Mouse (Mus musculus) intestine, postnatal 0 days (tissue): Measurements from ENCODE around the gene Ntm. TPM values are rescaled to one million over a fixed set of nuclear protein-coding genes. Genes with fewer than 3 reads are reported as not detected.

Experiments
- ATAC-seq: fragments of 200-750 bp; cut with Nextera tagmentation; 2 replicates; pipeline ENCODE4 v1.8.0; 2017; ENCODE audit warnings: mild to moderate bottlenecking, moderate TSS enrichment, moderate library complexity
- H3K27ac ChIP-seq: fragments of 300-500 bp; sonication (generic); 2 replicates; pipeline ENCODE4 v1.5.1; 2014; ENCODE audit warnings: mild to moderate bottlenecking, low read depth, low read length, moderate library complexity
- H3K27me3 ChIP-seq: fragments of 300-500 bp; sonication (generic); replicated peaks from 2 replicates; pipeline ENCODE4 v1.6.1; 2014; ENCODE audit warnings: low read length, mixed read lengths; ENCODE audit not compliant: control insufficient read depth, insufficient read depth
- H3K36me3 ChIP-seq: fragments of 300-500 bp; sonication (generic); 2 replicates; pipeline ENCODE4 v1.6.1; 2014; ENCODE audit warnings: mild to moderate bottlenecking, moderate library complexity; ENCODE audit not compliant: control insufficient read depth, insufficient read depth
- H3K4me1 ChIP-seq: fragments of 300-500 bp; sonication (generic); replicated peaks from 2 replicates; pipeline ENCODE4 v1.6.1; 2014; ENCODE audit warnings: antibody characterized with exemption, low read length, mixed read lengths; ENCODE audit not compliant: control insufficient read depth, insufficient read depth
- H3K4me2 ChIP-seq: fragments of 300-500 bp; sonication (generic); replicated peaks from 2 replicates; pipeline ENCODE4 v1.6.1; 2014; ENCODE audit warnings: low read depth, mild to moderate bottlenecking, moderate library complexity
- H3K4me3 ChIP-seq: fragments of 300-500 bp; sonication (generic); 2 replicates; pipeline ENCODE4 v1.5.1; 2014; ENCODE audit warnings: low read depth, low read length
- H3K9ac ChIP-seq: fragments of 300-500 bp; sonication (generic); 2 replicates; pipeline ENCODE4 v1.6.1; 2014; ENCODE audit warnings: mild to moderate bottlenecking, low read depth, low read length
- H3K9me3 ChIP-seq: fragments of 300-500 bp; sonication (generic); 2 replicates; pipeline ENCODE4 v1.6.1; 2016; ENCODE audit warnings: mixed run types; ENCODE audit not compliant: control insufficient read depth
- CTCF ChIP-seq: sonication (generic); IDR thresholded peaks from 2 replicates; pipeline ENCODE4 v1.5.1; 2016; ENCODE audit warnings: low read depth, mild to moderate bottlenecking, control low read depth, antibody characterized with exemption, moderate library complexity
- WGBS: fragments of 180-500 bp; shearing (Covaris S2); extraction: QIAGEN DNeasy Blood & Tissue Kit; methylation state at CpG from one replicate; pipeline ENCODE4 v1.1.7; 2014; 5-methylcytosine and 5-hydroxymethylcytosine counted together
- polyA plus RNA-seq: library from polyadenylated mRNA; unstranded; fragments of >200 nt; fragmentation: Nextera tagmentation; extraction: Ambion mirVana; gene quantifications from 2 replicates; pipeline ENCODE4 v1.2.1, GENCODE M21; 2015

The Ntm gene
- polyA plus RNA-seq, 1 experiment from 2014 or later, result 1.1 TPM

DNA sequence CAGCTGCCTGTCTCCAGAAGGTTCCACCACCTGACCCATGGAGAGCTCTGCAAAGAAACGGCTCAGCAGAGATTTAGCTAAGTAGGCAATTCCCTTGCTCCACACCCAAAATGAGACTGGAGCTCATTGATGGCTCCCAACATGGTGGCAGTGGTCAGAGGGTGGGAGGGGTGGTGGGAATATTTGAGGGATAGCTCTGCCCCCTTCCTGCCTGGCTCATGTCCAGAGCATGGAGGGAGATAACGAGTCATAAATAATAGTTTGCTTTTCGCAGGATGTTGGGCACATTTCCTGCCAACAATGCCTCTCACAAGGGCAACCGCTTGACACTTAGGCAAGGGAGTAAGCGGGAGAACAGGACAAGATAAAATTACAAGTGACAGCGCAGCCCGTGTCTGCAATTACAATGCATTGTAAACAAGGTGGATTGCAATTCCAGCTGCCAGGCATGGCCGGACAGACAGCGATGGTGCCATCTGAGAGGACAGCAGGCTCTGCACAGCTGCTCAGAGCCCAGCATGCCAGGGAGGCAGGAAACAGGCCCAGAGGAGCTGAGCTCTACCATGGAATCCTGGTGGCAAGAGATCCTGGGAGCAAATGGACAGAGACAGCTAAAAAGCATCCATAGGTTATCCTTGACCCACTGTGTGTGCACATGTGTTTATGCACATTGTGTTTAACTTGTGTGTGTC, 224.0 kb downstream of the Ntm start:
- Histone ChIP-seq H3K9me3 (no peaks in the 10 kb centered on the region), H3K9ac (no peak overlapping the region), H3K4me2 (no peak overlapping the region), H3K27me3 (no peaks in the 10 kb centered on the region), H3K27ac (no peak overlapping the region), H3K4me3 (no peak overlapping the region), H3K4me1 (no peaks in the 10 kb centered on the region), H3K36me3 (no peaks in the 10 kb centered on the region)
- 62% methylated on average over 9 of the region's 9 CpGs for WGBS
- no peak for ATAC-seq
- no peak for TF ChIP-seq CTCF

DNA sequence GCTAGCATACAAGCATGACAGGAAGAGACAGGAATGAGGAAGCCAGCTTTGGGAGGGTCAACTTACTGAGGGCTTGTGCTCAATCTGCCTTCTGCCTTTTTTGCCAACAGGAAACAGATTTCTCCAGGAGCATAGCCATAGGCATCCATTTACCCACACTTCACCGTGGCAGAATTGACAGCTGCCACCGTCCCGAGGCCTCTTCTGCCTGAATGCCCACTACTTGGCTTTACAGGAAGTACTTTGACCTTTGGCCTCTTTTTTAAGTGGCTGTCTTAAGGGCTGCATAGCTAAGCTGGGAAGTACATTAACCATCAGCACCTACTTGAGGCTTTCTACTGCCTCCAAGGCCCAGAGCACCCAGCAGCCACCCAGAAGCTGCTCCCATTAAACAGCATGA, 226.9 kb downstream of the Ntm start:
- Histone ChIP-seq H3K9ac (no peak overlapping the region), H3K27ac (no peak overlapping the region), H3K36me3 (no peaks in the 10 kb centered on the region), H3K4me2 (no peak overlapping the region), H3K4me1 (no peaks in the 10 kb centered on the region), H3K9me3 (no peaks in the 10 kb centered on the region), H3K4me3 (no peak overlapping the region), H3K27me3 (no peaks in the 10 kb centered on the region)
- no peak for TF ChIP-seq CTCF
- 48% methylated on average over 3 of the region's 3 CpGs for WGBS
- ATAC-seq, result no peak

DNA sequence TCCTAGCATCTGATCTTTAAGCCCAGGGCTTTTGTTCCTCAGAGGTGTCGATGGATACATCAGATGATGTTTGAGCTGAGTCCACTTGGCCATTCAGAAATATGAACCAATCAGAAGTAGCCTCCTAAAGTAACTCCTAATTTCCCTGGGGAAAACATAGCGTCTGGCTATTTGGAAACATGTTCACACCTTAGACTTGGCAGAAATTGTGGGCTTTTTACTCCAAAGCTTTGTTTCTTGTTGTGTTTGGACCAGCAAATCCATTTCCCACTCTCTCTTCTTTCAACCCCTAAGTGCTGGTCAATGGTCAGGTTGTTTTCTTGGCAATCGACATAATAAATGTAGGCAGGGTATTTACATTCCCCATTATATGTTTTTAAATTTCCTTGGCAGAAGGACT, 230.0 kb downstream of the Ntm start:
- H3K27me3 ChIP-seq, result no peaks in the 10 kb centered on the region
- H3K9ac ChIP-seq, result no peak overlapping the region

DNA sequence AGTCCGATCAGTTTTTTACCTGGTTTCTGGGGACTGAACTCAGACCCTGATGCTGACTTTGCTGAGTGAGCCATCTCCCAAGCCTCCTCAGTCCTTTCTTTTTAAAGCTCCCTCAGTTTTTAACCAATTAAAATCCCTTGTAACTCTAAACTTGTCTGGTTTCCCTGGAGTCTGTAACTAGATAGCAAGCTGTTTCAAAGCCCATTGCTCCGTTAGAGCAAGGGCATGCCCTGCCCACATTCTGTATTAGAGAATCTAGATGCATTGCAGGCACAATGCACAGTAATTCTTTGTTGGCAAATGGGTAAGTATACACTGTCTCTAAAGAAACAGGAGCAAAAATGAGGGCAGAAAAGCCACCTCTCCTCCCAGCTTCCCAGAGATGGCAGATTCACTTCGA, 231.3 kb downstream of the Ntm start:
- Histone ChIP-seq H3K4me3 (no peak overlapping the region), H3K9ac (no peak overlapping the region), H3K9me3 (no peaks in the 10 kb centered on the region), H3K4me2 (no peak overlapping the region), H3K27ac (no peak overlapping the region), H3K36me3 (no peaks in the 10 kb centered on the region), H3K27me3 (no peaks in the 10 kb centered on the region), H3K4me1 (no peaks in the 10 kb centered on the region)
- 72% methylated on average over 3 of the region's 3 CpGs for WGBS
- ATAC-seq, result no peak
- no peak for TF ChIP-seq CTCF

More for the DNA sequence above, 230.0 kb downstream of the Ntm start:
- Histone ChIP-seq H3K4me2 (no peak overlapping the region), H3K9me3 (no peaks in the 10 kb centered on the region), H3K36me3 (no peaks in the 10 kb centered on the region), H3K4me1 (no peaks in the 10 kb centered on the region), H3K4me3 (no peak overlapping the region), H3K27ac (no peak overlapping the region)
- no peak for ATAC-seq
- 82% methylated on average over 3 of the region's 3 CpGs for WGBS
- TF ChIP-seq CTCF, result no peak

DNA sequence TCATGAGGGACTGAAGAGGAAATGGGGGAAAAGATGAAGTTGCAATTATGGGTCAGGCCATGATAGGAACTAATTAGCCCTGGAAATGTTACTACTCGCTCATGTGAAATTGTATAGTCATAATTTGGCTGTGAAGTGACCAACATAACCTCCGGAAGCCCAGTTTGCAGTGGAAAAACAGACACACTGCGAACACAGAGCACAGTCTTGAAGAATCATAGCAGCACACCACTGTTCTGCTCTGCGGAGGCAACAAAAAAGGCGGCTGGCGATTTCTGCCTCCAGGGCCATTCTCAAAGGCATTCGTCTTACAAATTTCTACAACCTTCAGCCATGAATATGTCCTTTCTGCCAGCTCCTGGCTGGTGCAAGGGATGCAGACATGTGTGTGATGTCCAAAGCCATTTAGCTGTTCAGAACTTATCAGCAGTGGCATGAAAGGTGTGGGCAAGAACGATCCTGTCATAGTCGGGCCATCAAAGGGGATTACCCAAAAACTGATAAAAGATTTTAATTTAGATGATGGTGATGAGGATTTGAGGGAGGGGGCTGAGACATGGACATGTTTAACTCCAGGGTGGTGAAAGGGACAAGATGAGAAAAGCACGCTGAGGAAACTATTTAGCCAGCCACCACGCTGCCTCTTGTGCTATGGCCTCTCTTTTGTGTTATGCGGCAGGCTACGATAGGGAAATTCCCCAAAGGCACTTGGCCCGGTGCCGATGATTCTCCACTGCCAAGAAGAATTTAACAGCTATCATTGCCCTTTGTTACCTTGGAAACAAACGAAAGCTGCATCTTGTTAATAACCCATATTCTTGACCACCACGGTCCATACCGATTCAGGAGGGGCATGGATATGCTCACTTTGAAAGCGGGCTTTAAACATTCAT, 235.2 kb downstream of the Ntm start:
- H3K4me2 ChIP-seq, result no peak overlapping the region
- H3K36me3 ChIP-seq, result no peaks in the 10 kb centered on the region
- no peak for TF ChIP-seq CTCF
- H3K9ac ChIP-seq, result no peak overlapping the region
- WGBS, result 67% methylated on average over 19 of the region's 19 CpGs
- no peaks in the 10 kb centered on the region for H3K27me3 ChIP-seq
- H3K4me1 ChIP-seq, result no peaks in the 10 kb centered on the region
- no peak for ATAC-seq
- H3K27ac ChIP-seq, result no peak overlapping the region
- no peaks in the 10 kb centered on the region for H3K9me3 ChIP-seq
- no peak overlapping the region for H3K4me3 ChIP-seq

DNA sequence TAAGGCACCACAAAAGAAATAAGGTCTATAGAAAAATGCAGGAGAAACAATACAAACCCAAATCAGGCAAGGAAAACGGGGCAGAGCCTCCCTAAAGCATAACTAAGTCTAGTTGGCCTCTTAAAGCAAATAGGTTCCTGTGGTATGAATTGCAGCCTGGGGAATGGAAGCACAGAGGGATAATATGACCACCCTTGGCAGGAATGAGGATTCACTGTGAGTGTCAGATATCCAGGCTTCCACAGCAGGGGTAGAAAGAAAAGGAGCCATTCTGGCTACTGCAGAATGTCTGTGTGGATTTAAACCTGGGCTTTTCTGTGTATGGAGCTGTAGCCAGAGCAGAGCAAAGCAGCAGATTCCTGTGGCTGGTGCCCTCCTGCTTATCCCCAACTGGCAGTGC, 241.5 kb downstream of the Ntm start:
- 63% methylated on average over 1 of the region's 1 CpGs for WGBS

More for the DNA sequence above, 241.5 kb downstream of the Ntm start:
- no peak for TF ChIP-seq CTCF
- Histone ChIP-seq H3K4me3 (no peak overlapping the region), H3K27me3 (no peaks in the 10 kb centered on the region), H3K4me1 (no peaks in the 10 kb centered on the region), H3K36me3 (no peaks in the 10 kb centered on the region), H3K9ac (no peak overlapping the region), H3K9me3 (no peaks in the 10 kb centered on the region), H3K27ac (no peak overlapping the region), H3K4me2 (no peak overlapping the region)
- no peak for ATAC-seq
